Mouse (Mus musculus) limb, embryonic 14.5 days (tissue): ENCODE results near the gene Slc11a1. TPM values are rescaled to one million over a fixed set of nuclear protein-coding genes. Genes with fewer than 3 reads are reported as not detected.

Experiments used
- ATAC-seq: fragments of 200-750 bp; cut with Nextera tagmentation; 2 replicates; pipeline ENCODE4 v1.8.0; 2017; ENCODE audit warnings: low read depth, moderate number of reproducible peaks, moderate TSS enrichment; ENCODE audit not compliant: low FRiP score
- DNase-seq: peaks from one replicate; pipeline ENCODE4 v3.0.0-alpha.2; 2015; ENCODE audit warnings: low spot score
- H3K27ac ChIP-seq: fragments of 300-500 bp; sonication (generic); replicated peaks from 2 replicates; pipeline ENCODE4 v1.5.1; 2014; ENCODE audit warnings: low read depth, mild to moderate bottlenecking, low read length, moderate library complexity, mixed read lengths
- H3K27me3 ChIP-seq: fragments of 300-500 bp; sonication (generic); 2 replicates; pipeline ENCODE4 v1.6.1; 2014; ENCODE audit warnings: low read length, mixed read lengths; ENCODE audit not compliant: control insufficient read depth, insufficient read depth
- H3K36me3 ChIP-seq: fragments of 300-500 bp; sonication (generic); 2 replicates; pipeline ENCODE4 v1.6.1; 2014; ENCODE audit warnings: mild to moderate bottlenecking, low read length, moderate library complexity, mixed read lengths; ENCODE audit not compliant: control insufficient read depth, insufficient read depth
- H3K4me1 ChIP-seq: fragments of 300-500 bp; sonication (generic); 2 replicates; pipeline ENCODE4 v1.6.1; 2014; ENCODE audit warnings: antibody characterized with exemption, low read length, mixed read lengths; ENCODE audit not compliant: control insufficient read depth, insufficient read depth
- H3K4me2 ChIP-seq: fragments of 300-500 bp; sonication (generic); replicated peaks from 2 replicates; pipeline ENCODE4 v1.6.1; 2014; ENCODE audit warnings: low read depth, mild to moderate bottlenecking, low read length, moderate library complexity; ENCODE audit not compliant: severe bottlenecking
- H3K4me3 ChIP-seq: fragments of 300-500 bp; sonication (generic); replicated peaks from 2 replicates; pipeline ENCODE4 v1.5.1; 2014; ENCODE audit warnings: low read length
- H3K9ac ChIP-seq: fragments of 300-500 bp; sonication (generic); 2 replicates; pipeline ENCODE4 v1.6.1; 2014; ENCODE audit warnings: mild to moderate bottlenecking, low read depth, low read length, moderate library complexity; ENCODE audit not compliant: severe bottlenecking
- H3K9me3 ChIP-seq: fragments of 300-500 bp; sonication (generic); 2 replicates; pipeline ENCODE4 v1.6.1; 2016; ENCODE audit warnings: low read length; ENCODE audit not compliant: control insufficient read depth
- POLR2A ChIP-seq: fragments of 200-500 bp; IDR thresholded peaks from 2 replicates; pipeline ENCODE4 v1.8.0; 2012; ENCODE audit warnings: inconsistent platforms, mild to moderate bottlenecking, moderate library complexity, borderline replicate concordance; ENCODE audit not compliant: insufficient read depth, insufficient read length; ENCODE audit errors: extremely low read depth
- WGBS: fragments of 180-500 bp; shearing (Covaris S2); extraction: QIAGEN DNeasy Blood & Tissue Kit; methylation state at CpG from one replicate; pipeline ENCODE4 v1.1.7; 2014; 5-methylcytosine and 5-hydroxymethylcytosine counted together
- polyA plus RNA-seq, 2 experiments: library from polyadenylated mRNA; depleted of rRNA in 1 of 2; stranded (reverse) in 1 of 2; unstranded in 1 of 2; fragments of >200 nt; fragmentation: Nextera tagmentation in 1 of 2; extraction: Ambion mirVana in 1 of 2; gene quantifications; 2 replicates each; pipeline versions ENCODE4 v1.2.1 to v1.2.3; 2012 to 2014

Gene Slc11a1
- polyA plus RNA-seq, 2 experiments: 3.2 to 8.0 TPM

GRCm38 (mm10) chr1:74400531-74400930 is 25.5 kb downstream of the Slc11a1 start:
- no peak for ATAC-seq
- 85% methylated on average over 3 of the region's 3 CpGs for WGBS
- Histone ChIP-seq H3K36me3 (no peaks in the 10 kb centered on the region), H3K9ac (no peak overlapping the region), H3K4me3 (no peak overlapping the region), H3K4me2 (no peak overlapping the region), H3K9me3 (no peaks in the 10 kb centered on the region), H3K27me3 (no peaks in the 10 kb centered on the region), H3K27ac (no peak overlapping the region), H3K4me1 (no peaks in the 10 kb centered on the region)
- no peak for DNase-seq
- no peak for TF ChIP-seq POLR2A

GRCm38 (mm10) chr1:74401015-74401702 is 26.2 kb downstream of the Slc11a1 start:
- TF ChIP-seq POLR2A: no peak
- ATAC-seq: no peak
- H3K27ac ChIP-seq: no peak overlapping the region
- DNase-seq: no peak
- H3K9me3 ChIP-seq: no peaks in the 10 kb centered on the region
- H3K4me3 ChIP-seq: no peak overlapping the region
- no peaks in the 10 kb centered on the region for H3K27me3 ChIP-seq
- no peak overlapping the region for H3K9ac ChIP-seq
- H3K36me3 ChIP-seq: no peaks in the 10 kb centered on the region
- no peak overlapping the region for H3K4me2 ChIP-seq
- WGBS: 57% methylated on average over 16 of the region's 16 CpGs
- no peaks in the 10 kb centered on the region for H3K4me1 ChIP-seq

DNA sequence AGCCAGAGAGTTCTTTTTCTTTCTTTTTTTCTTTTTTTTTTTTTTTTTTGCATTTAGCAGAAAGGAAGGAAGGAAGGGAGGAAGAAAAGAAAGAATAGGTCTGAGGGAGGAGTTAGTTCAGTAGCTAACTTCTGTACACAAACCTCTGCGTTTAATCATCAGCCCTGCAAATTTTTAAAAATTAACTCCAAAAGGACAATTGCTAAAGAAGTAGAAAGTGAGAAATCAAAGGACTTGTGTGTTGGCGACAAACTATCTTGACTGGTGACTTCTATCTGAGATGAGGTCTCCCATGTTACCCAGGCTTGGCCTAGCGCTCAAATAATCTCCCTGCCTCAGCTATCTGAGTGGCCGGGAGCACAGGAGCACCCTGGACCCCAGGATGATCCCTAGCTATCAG is 29.2 kb downstream of the Slc11a1 start:
- H3K4me2 ChIP-seq: no peak overlapping the region
- no peak for TF ChIP-seq POLR2A
- no peaks in the 10 kb centered on the region for H3K4me1 ChIP-seq
- no peaks in the 10 kb centered on the region for H3K9me3 ChIP-seq
- no peaks in the 10 kb centered on the region for H3K36me3 ChIP-seq
- ATAC-seq (no peak), DNase-seq (no peak)
- 92% methylated on average over 4 of the region's 4 CpGs for WGBS
- no peak overlapping the region for H3K9ac ChIP-seq
- no peaks in the 10 kb centered on the region for H3K27me3 ChIP-seq
- no peak overlapping the region for H3K27ac ChIP-seq
- no peak overlapping the region for H3K4me3 ChIP-seq

DNA sequence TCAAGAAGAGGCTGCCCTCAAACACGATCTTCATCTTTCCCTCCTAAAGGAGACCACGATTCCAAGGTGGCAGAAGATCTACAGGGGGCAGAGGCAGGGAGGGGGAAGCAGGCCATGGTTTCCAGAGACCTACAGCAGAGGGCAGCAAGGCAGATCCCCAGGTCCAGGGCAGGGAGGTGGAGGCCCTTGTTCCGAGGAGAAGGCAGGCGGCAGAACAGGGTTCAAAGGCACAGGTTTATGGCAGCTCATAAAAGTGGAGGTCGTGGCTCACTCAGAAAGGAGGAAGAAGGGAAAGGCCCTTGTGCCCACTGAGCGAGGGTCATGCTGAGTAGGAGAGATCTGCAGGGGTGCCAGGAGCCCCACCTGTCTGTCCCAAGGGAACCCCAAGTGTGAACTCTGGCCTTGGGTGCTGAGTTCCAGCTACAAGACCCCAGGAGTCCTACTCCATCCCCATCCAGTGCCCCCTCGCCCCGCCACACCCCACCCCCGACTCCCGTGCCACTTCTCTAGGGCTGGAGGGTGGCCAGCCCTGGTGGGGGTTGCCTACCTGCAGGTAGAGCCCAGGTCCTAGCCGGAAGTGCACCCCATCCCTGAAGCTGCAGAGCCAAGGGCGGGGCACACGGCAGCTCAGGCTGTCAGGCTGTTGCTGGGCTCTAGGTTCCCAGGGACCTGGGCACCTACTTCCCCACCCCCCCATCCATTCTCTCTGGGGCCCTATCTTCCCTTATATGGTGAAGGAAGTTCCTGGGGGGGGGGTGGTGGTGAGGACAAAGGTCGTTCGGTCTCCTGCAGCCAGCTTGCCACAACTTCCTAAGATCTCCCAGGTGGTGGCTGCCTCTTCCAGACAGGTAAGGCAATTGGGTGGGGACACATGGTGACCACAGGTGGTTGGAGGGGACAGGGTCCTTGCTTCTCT is 33.9 kb downstream of the Slc11a1 start, which contains the start of gene Vil1:
Gene Vil1 (plus strand): TSS at position 788 of the 916 bp plus-strand sequence.
- Histone ChIP-seq H3K4me1 (no peaks in the 10 kb centered on the region), H3K9ac (no peak within 1 kb of the TSS), H3K27ac (no peak within 1 kb of the TSS), H3K4me3 (no peak within 1 kb of the TSS), H3K27me3 (no peaks in the 10 kb centered on the region), H3K9me3 (no peaks in the 10 kb centered on the region), H3K4me2 (no peak within 1 kb of the TSS), H3K36me3 (no peaks in the 10 kb centered on the region)
- no peak for DNase-seq
- ATAC-seq: no peak
- TF ChIP-seq POLR2A: no peak
- 29% methylated on average over 12 of the region's 15 CpGs for WGBS

DNA sequence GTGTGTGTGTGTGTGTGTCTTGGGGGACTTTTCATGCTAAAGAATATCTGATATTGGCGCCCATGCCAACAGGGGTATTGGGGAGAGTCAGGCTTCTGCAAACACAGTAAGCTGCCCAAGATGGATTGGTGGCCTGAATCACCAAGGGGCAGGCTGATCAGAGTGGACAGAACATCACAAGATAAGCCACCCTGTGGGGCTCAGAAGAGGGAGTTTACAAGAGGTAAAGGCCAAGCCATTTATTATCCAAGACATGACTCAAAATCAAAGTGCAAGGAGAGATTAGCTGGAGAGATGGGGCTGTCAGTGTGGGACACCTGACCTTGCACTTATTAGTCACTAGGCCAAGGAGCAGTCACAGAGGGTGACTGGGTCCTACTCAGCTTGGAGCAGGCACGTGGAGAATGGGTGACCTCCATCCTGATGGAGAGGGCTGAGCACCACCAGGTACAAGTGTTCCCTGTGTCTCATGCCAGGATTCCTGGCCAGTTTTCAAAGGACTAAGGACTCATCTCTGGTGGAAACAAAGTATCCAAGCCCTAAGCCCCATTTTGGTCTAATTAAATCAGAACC is 36.8 kb downstream of the Slc11a1 start:
- WGBS: 50% methylated on average over 2 of the region's 2 CpGs
- H3K4me3 ChIP-seq: no peak overlapping the region
- no peak overlapping the region for H3K27ac ChIP-seq
- no peak for TF ChIP-seq POLR2A
- no peaks in the 10 kb centered on the region for H3K4me1 ChIP-seq
- no peaks in the 10 kb centered on the region for H3K27me3 ChIP-seq
- H3K9me3 ChIP-seq: no peaks in the 10 kb centered on the region
- H3K4me2 ChIP-seq: no peak overlapping the region
- ATAC-seq (no peak), DNase-seq (no peak)
- no peaks in the 10 kb centered on the region for H3K36me3 ChIP-seq
- H3K9ac ChIP-seq: no peak overlapping the region
